Mouse (Mus musculus) macrophage (primary cell): Measurements from ENCODE around the gene Dcaf11. TPM values are rescaled to one million over a fixed set of nuclear protein-coding genes. Genes with fewer than 3 reads are reported as not detected.

ENCODE experiments used
- H3K27ac ChIP-seq: fragments of 350-480 bp; formaldehyde crosslinking; 2 replicates; pipeline ENCODE4 v1.9.0; 2021
- H3K36me3 ChIP-seq: fragments of 350-480 bp; formaldehyde crosslinking; 2 replicates; pipeline ENCODE4 v1.9.0; 2021; ENCODE audit errors: inconsistent target
- H3K4me3 ChIP-seq: fragments of 350-480 bp; formaldehyde crosslinking; 2 replicates; pipeline ENCODE4 v1.9.0; 2021; ENCODE audit errors: inconsistent target
- H3K79me2 ChIP-seq: fragments of 350-480 bp; formaldehyde crosslinking; 2 replicates; pipeline ENCODE4 v1.9.0; 2021; ENCODE audit errors: inconsistent target
- WGBS: methylation state at CpG from one replicate; pipeline ENCODE4 v1.1.7; 2026; ENCODE audit warnings: inconsistent platforms; ENCODE audit not compliant: missing documents; 5-methylcytosine and 5-hydroxymethylcytosine counted together
- polyA plus RNA-seq: library from polyadenylated mRNA; stranded (reverse); fragments of 250-400 nt; gene quantifications from 3 replicates; pipeline ENCODE4 v1.2.4, GENCODE M21; 2018; ENCODE audit warnings: inconsistent platforms

Gene Dcaf11
- polyA plus RNA-seq, 1 experiment from 2014 or later = 44.6 TPM

DNA sequence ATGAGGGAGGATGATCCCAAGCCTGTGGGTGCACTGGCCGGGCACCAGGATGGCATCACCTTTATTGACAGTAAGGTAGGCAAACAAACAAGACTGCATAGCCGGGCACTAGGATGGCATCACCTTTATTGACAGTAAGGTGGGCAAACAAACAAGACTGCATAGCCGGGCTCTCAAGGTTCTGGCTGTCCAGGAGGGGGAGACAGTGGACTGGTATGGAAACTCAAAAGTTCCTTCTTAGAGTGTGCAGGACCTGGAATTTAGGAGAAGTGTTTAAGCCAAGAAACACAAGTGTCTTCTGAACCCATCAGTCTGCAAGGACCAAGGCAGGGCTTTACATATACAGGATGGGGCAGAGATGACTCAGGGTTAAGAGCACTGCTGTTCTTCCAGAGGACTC lies 5.9 kb downstream of the Dcaf11 start:
- Histone ChIP-seq H3K36me3 (peaks cover 68% of the 10 kb centered on the region), H3K4me3 (no peak overlapping the region), H3K27ac (no peak overlapping the region), H3K79me2 (peaks cover 14% of the 10 kb centered on the region; the same call in 1 of the 2 replicates)
- 96% methylated on average over 3 of the region's 3 CpGs for WGBS

DNA sequence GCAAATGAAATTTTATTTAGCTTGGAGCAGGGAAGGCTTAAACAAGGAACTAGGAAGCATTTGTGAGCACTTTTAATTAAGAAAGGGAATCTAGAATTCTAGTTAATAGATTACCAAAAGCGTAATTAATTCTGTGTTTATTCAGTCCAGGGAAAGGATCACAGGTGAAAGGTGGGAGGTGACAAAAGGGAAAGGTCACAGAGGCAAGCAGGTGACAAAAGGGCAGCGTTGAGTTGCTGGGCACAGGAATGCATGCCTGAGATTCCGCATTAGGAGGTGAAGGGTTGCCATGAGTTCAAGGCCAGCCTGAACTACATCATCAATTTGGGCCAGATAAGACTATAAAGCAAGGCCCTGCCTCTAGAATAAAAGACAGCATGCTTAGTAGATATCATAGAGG lies 7.7 kb downstream of the Dcaf11 start:
- 93% methylated on average over 3 of the region's 3 CpGs for WGBS
- Histone ChIP-seq H3K36me3 (peaks cover 68% of the 10 kb centered on the region), H3K79me2 (no peaks in the 10 kb centered on the region), H3K4me3 (no peak overlapping the region), H3K27ac (no peak overlapping the region)

DNA sequence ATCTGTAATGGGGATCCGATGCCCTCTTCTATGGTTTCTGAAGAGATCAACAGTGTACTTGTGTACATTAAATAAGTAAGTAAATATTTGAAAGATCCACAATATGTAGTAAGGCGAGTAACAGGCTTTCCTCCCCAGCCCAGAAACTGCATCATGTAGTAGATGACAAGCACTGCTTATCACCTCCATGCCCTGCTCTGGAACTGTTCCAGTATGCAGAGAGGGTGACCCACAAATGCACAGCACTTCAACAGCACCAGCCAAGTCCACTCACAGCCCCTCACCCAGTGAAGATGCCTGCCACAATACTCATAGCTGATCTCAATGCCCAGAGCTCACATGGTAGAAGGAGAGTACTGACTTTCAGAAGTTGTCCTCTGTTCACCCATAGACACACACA lies 10.8 kb downstream of the Dcaf11 start:
- peaks cover 44% of the 10 kb centered on the region for H3K36me3 ChIP-seq
- H3K4me3 ChIP-seq = no peak overlapping the region
- 96% methylated on average over 2 of the region's 2 CpGs for WGBS

DNA sequence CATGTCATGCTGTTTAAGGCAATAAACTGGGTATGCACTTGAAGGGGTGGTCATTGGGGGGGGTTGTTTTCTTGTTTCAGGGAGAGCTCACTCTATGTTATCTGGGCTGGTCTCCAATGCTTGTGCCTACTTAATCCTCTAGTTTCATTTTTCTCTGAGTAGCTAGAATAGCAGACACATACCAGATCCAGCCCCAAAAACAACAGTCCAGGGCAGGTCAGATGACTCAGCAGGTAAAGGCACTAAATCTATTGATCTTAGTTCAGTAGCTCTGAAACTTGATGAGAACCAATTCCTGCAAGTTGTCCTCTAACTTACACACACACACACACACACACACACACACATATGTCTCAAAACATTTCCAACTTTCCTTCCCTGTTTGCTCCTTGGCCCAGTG lies 12.0 kb downstream of the Dcaf11 start:
- H3K79me2 ChIP-seq = no peaks in the 10 kb centered on the region
- peaks cover 32% of the 10 kb centered on the region for H3K36me3 ChIP-seq
- no peak overlapping the region for H3K27ac ChIP-seq
- H3K4me3 ChIP-seq = no peak overlapping the region

More for the DNA sequence above, 10.8 kb downstream of the Dcaf11 start:
- Histone ChIP-seq H3K27ac (no peak overlapping the region), H3K79me2 (no peaks in the 10 kb centered on the region)

DNA sequence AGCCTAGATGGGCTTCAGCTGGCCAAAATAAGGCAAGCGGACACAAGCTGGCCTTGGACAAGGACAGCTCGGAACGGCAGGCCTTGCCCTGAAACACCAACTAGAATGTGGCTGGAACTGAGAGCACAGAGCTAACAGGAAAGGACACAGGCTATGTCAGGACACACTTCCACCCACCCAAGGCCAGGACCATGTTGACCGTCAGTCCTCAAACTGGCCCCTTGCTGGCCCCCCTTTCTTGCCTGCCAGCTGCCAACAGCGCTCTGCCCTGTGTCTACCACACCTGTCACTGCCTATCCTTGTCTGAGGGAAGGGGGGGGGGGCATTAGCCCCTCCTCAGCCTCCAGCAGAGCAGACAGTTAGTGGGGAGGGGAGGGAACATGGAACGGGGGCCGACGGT lies 15.5 kb downstream of the Dcaf11 start, which contains the start of gene Fitm1:
Gene Fitm1 (plus strand): TSS at position 316 of the 400 bp plus-strand sequence.
- H3K27ac ChIP-seq = no peak within 1 kb of the TSS
- peaks cover 9% of the 10 kb centered on the region for H3K36me3 ChIP-seq
- H3K79me2 ChIP-seq = peaks cover 20% of the 10 kb centered on the region
- H3K4me3 ChIP-seq = no peak within 1 kb of the TSS
- 77% methylated on average over 8 of the region's 8 CpGs for WGBS

DNA sequence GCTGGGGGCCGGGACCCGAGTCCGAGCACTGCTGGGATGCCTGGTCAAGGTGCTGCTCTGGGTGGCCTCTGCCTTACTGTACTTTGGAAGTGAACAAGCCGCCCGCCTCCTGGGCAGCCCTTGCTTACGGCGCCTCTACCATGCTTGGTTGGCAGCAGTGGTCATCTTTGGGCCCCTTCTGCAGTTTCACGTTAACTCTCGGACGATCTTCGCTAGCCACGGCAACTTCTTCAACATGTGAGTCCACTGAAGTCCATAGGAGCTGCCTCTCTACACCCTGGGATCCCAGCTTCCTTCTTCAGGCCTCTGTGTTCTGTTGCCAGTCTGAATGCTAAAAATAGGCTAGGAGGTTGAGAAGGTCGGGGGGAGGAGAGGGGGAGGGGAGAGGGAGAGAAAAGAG lies 15.9 kb downstream of the Dcaf11 start:
- Histone ChIP-seq H3K79me2 (peaks cover 22% of the 10 kb centered on the region), H3K27ac (no peak overlapping the region), H3K4me3 (no peak overlapping the region), H3K36me3 (peaks cover 13% of the 10 kb centered on the region)
- 65% methylated on average over 13 of the region's 13 CpGs for whole genome bisulfite sequencing

DNA sequence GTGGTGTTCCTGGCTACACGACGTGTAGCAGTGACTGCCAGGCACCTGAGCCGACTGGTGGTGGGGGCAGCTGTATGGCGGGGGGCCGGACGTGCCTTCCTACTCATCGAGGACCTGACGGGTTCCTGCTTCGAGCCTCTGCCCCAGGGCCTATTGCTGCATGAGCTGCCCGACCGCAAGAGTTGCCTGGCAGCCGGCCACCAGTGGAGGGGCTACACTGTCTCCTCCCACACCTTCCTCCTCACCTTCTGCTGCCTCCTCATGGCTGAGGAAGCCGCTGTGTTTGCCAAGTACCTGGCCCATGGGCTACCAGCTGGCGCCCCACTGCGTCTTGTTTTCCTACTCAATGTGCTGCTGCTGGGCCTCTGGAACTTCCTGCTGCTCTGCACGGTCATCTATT lies 16.6 kb downstream of the Dcaf11 start:
- H3K27ac ChIP-seq = no peak overlapping the region
- 64% methylated on average over 6 of the region's 16 CpGs for WGBS

DNA sequence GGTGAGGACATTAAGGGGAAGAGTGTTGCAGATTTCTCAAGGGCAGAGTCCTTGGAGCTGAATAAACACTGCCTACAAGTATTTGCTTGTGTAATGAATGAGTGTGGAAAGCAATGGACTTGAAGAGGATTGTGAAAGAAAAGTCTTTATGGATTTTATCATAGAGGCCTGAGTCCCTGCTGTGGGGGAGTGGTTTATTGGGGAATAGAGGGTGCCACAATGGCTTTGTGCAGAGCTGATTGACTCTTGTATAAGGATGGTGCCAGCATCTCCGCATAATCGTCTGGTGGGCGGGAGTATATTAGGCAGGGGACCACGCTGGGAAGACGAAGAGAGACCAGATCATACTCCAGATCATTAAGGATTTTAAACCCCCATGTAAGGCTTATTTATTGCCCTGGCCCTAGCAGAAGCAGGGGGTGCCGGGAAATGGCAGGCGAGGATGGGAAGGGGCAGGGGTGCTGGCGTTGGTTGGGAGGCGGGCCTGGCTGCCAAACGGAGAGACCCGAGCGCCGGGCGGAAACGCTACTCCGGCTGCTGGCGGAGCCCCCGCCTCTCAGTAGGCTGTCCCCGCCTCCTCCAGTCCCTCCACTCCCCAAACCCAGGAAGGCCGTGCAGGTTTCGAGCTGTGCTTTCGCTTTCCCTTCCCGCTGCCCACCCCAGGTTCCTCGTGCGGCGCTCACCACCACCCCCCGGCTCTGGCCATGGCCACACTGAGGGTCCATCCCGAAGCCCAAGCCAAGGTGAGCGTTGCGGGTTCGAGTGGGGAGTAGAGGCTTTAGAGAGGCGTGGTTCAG lies 18.3 kb downstream of the Dcaf11 start, which contains the start of gene Psme1:
Gene Psme1 (plus strand): TSS at position 253 of the 797 bp plus-strand sequence.
- WGBS = 2% methylated on average over 32 of the region's 32 CpGs
- Histone ChIP-seq H3K79me2 (peaks cover 22% of the 10 kb centered on the region), H3K4me3 (peak within 1 kb of the TSS; percentile 95), H3K36me3 (peaks cover 25% of the 10 kb centered on the region), H3K27ac (peak within 1 kb of the TSS; percentile 85)

More for the DNA sequence above, 16.6 kb downstream of the Dcaf11 start:
- Histone ChIP-seq H3K4me3 (no peak overlapping the region), H3K79me2 (peaks cover 22% of the 10 kb centered on the region), H3K36me3 (peaks cover 19% of the 10 kb centered on the region)

DNA sequence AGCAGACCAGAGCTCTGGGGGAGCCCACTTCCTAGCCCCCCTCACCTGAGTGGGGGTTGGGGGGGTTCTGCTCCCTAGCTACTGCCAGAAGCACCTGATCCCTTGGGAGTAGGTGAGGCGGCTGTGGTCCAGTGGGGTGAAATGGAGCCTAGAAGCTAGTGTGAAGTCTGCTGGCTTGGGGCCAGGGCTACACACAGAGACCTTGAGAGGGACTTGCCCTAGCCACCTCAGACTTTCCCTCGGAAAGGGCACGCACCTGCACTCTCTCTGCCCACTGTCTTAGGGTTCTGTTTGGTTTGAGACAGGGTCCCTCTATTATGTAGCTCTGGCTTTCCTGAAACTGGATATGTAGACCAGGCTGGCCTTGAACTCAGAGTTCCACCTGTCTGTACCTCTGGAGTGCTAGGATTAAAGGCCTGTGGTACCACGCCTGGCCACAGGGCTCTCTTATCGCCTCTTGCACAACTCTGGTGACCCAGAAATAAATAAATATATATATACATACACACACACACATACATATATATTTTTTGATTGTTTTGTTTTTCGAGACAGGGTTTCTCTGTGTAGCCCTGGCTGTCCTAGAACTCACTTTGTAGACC lies 19.0 kb downstream of the Dcaf11 start:
- WGBS = 0% methylated on average over 5 of the region's 6 CpGs
- H3K27ac ChIP-seq = peak overlapping the region; percentile 85
- peaks cover 25% of the 10 kb centered on the region for H3K36me3 ChIP-seq
- peaks cover 22% of the 10 kb centered on the region for H3K79me2 ChIP-seq
- peak overlapping the region; percentile 95 for H3K4me3 ChIP-seq

DNA sequence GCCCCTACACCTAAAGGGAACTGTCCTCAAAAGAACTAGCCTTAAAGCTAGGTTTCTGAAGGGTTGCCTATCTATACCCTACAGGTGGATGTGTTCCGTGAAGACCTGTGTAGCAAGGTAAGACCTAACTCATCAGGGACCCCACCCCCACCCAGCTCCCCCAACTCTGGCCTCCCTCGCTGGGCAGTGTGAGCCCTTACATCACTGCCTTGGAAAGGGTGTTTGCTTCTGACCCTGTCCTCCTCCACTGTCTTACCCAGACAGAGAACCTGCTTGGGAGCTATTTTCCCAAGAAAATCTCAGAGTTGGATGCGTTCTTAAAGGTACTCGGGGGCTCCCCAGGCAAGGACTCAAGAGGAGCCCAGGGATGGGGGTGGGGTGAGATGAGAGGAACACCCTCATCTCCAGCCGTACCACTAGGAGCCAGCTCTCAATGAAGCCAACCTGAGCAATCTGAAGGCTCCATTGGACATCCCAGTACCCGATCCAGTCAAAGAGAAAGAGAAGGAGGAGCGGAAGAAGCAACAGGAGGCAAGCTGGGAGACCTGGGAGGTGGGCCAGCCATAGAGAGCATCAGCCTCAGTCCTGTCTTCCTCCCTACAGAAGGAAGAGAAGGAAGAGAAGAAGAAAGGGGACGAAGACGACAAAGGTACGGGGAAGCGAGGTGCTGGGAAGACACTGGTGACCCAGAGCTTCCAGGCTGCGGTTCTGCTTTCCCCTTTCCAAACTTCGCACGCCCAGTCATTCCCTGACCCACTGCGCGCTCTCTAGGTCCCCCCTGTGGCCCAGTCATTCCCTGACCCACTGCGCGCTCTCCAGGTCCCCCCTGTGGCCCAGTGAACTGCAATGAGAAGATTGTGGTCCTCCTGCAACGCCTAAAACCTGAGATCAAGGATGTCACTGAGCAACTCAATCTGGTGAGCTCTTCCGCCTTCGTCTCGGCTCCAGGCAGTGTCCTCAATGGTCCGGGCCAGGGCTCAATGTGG lies 20.0 kb downstream of the Dcaf11 start:
- Histone ChIP-seq H3K27ac (no peak overlapping the region), H3K36me3 (peaks cover 25% of the 10 kb centered on the region), H3K79me2 (peaks cover 26% of the 10 kb centered on the region), H3K4me3 (no peak overlapping the region; the same call in 1 of the 2 replicates)
- 92% methylated on average over 22 of the region's 23 CpGs for WGBS

DNA sequence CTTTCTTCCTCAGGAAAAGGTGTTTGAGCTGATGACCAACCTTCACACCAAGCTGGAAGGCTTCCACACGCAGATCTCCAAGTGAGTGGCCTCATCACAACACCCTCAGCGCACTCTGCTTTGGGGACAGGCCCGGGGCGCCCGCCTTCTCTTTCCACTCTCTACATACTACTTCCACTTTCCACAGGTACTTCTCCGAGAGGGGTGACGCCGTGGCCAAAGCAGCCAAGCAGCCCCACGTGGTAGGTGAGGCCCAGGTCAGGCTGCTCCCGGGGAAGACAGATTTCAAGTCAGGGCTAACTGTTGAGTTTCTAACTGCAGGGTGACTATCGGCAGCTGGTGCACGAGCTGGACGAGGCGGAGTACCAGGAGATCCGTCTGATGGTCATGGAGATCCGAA lies 20.9 kb downstream of the Dcaf11 start:
- Histone ChIP-seq H3K4me3 (no peak overlapping the region), H3K79me2 (peaks cover 26% of the 10 kb centered on the region), H3K36me3 (peaks cover 25% of the 10 kb centered on the region), H3K27ac (no peak overlapping the region)
- WGBS = 86% methylated on average over 14 of the region's 16 CpGs

DNA sequence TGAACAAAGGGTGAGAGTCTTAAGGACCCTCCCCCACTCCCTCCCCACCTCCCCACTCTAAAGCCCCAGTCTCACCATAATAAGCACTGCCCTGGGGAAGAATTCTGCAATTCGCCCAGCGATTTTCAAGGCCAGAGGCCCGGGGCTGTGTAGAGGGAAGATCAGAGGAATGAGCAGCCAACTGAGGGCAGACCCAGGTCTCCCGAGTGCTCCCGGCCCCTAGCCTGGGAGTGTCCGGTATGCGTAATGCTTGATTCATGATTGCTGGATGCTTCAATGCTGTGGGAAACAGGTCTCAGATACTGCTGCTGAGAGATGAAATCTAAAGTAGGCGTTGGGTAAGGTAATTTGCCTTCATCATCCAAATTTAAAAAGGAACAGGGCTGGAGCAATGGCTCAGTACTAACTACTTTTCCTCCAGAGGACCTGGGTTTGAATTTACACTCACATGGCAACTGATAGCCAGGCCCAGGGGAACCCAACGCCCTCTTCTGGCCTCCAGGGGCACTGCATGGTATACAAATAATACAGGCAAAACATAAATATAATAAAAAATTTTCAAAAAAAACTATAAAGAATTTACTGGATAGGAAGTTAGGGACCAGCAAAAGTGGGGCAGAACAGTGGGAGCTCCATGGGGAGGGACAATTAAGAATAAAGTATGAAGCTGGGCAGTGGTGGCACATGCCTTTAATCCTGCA lies 22.3 kb downstream of the Dcaf11 start:
- 80% methylated on average over 9 of the region's 9 CpGs for WGBS
- H3K36me3 ChIP-seq = peaks cover 27% of the 10 kb centered on the region
- H3K27ac ChIP-seq = no peak overlapping the region
- H3K4me3 ChIP-seq = no peak overlapping the region
- H3K79me2 ChIP-seq = peaks cover 26% of the 10 kb centered on the region

DNA sequence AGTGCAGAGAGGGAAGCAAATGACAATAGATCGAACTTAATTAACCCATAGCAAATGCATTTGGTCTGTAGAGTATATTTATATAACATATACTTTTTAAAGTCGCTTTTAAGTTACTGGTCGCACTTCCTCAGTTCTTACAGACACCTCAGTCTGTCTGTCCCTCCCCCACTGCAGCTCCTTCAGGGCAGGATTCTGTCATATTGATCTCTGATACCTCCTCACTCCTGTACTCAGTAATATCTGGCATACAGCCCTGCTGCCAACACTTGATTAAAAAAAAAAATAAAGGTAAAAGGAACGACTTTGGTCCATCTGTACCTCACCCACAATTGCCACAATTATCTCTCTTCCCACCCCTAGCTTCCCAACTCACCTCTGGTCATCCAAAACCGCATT lies 24.5 kb downstream of the Dcaf11 start:
- peak overlapping the region; percentile 17 for H3K27ac ChIP-seq
- peaks cover 47% of the 10 kb centered on the region for H3K36me3 ChIP-seq
- WGBS = 23% methylated on average over 5 of the region's 5 CpGs
- peaks cover 31% of the 10 kb centered on the region for H3K79me2 ChIP-seq
- peak overlapping the region; percentile 70 for H3K4me3 ChIP-seq
